Mouse (Mus musculus) stomach, postnatal 0 days (tissue): ENCODE results near the gene Nos1.

Experiments
- CTCF ChIP-seq: IDR thresholded peaks from 2 replicates; pipeline ENCODE4 v1.5.1; 2016; ENCODE audit warnings: antibody characterized with exemption, low read depth, mild to moderate bottlenecking, moderate library complexity
- EP300 ChIP-seq: optimal IDR thresholded peaks from 2 replicates; pipeline ENCODE3; 2016; ENCODE audit warnings: antibody characterized with exemption

DNA sequence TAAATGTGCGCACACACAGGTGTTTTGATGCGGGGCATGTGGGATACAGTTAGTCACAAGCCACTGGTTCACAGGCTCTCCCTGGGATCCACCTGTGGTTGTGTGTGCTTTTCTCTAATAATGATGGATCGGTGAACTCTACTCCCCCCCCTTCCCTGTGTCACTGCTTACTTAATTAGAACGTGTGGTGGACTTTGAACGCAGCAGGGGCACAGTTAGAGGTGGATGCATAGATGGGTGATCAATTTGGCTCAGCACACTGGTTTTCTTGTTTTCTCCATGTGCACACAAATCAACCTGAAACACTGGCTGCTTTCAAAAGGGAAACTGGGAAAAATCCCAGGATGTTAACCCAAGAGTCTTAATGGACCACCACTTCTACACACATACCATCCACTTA is 198.2 kb downstream of the Nos1 start:
- TF ChIP-seq CTCF (no peak), EP300 (no peak)
